Mouse (Mus musculus): ENCODE measurements around the gene Klk1b8. TPM values are rescaled to one million over a fixed set of nuclear protein-coding genes. Genes with fewer than 3 reads are reported as not detected.

The Klk1b8 gene
- not detected for total RNA-seq (2023)

GRCm38 (mm10) chr7:43950364-43950763 lies at the start of gene Klk1b8:
Gene Klk1b8, plus strand, starts transcription at chr7:43950664.

GRCm38 (mm10) chr7:43933440-43933839 lies 17.0 kb upstream of the Klk1b8 start, which contains the start of gene Klk15:
Gene Klk15, plus strand, starts transcription at chr7:43933740.

GRCm38 (mm10) chr7:43966451-43966850 lies 16.0 kb downstream of the Klk1b8 start, which contains the start of gene Klk1b1:
Gene Klk1b1, plus strand, starts transcription at chr7:43966751.

GRCm38 (mm10) chr7:43975761-43976160 lies 25.3 kb downstream of the Klk1b8 start, which contains the start of gene Klk1b9:
Gene Klk1b9, plus strand, starts transcription at chr7:43976061.

GRCm38 (mm10) chr7:43995577-43995976 lies 45.1 kb downstream of the Klk1b8 start, which contains the start of gene Klk1b11:
Gene Klk1b11, plus strand, starts transcription at chr7:43995877.

Other genes starting within 250 kb of the Klk1b8 start
- not detected for gene Klk13, start 238.1 kb upstream of the Klk1b8 start, total RNA-seq (2023)
- gene Klk12, start 181.8 kb upstream of the Klk1b8 start, total RNA-seq (2023): not detected
- gene Klk11, start 176.1 kb upstream of the Klk1b8 start, total RNA-seq (2023): not detected
- not detected for gene Klk10, start 169.6 kb upstream of the Klk1b8 start, total RNA-seq (2023)
- gene Klk9, start 158.8 kb upstream of the Klk1b8 start, total RNA-seq (2023): not detected
- 1 to 10 TPM; 2.1 to 4.1 TPM for gene Klk8, start 153.1 kb upstream of the Klk1b8 start, total RNA-seq (2023)
- gene Klk7, start 139.4 kb upstream of the Klk1b8 start, total RNA-seq (2023): not detected
- gene Klk6, start 126.2 kb upstream of the Klk1b8 start, total RNA-seq (2023): not detected
- not detected for gene Klk5, start 108.7 kb upstream of the Klk1b8 start, total RNA-seq (2023)
- gene Klk4, start 69.5 kb upstream of the Klk1b8 start, total RNA-seq (2023): not detected
- not detected for gene Klk15, start 16.9 kb upstream of the Klk1b8 start, total RNA-seq (2023)
- not detected for gene Klk1b1, start 16.1 kb downstream of the Klk1b8 start, total RNA-seq (2023)
- not detected for gene Klk1b9, start 25.4 kb downstream of the Klk1b8 start, total RNA-seq (2023)
- not detected for gene Klk1b11, start 45.2 kb downstream of the Klk1b8 start, total RNA-seq (2023)
- gene Klk1b26, start 61.5 kb downstream of the Klk1b8 start, total RNA-seq (2023): not detected
- gene Klk1b27, start 101.6 kb downstream of the Klk1b8 start, total RNA-seq (2023): not detected
- not detected for gene Klk1b21, start 151.7 kb downstream of the Klk1b8 start, total RNA-seq (2023)
- not detected for gene Klk1b22, start 162.0 kb downstream of the Klk1b8 start, total RNA-seq (2023)
- gene Klk1b16, start 186.1 kb downstream of the Klk1b8 start, total RNA-seq (2023): not detected
- not detected for gene Klk1b24, start 237.6 kb downstream of the Klk1b8 start, total RNA-seq (2023)
- not detected for gene Klk1b3, start 247.5 kb downstream of the Klk1b8 start, total RNA-seq (2023)